Mouse (Mus musculus) olfactory bulb, adult 2 months (tissue): ENCODE data around the gene Hist1h1d. TPM values are rescaled to one million over a fixed set of nuclear protein-coding genes. Genes with fewer than 3 reads are reported as not detected.
"Not testable (repeated sequence)": the region's sequence is repeated elsewhere in the genome, so short reads cannot be mapped to it uniquely, and the experiment has no call there.

Source experiments
- H3K27ac ChIP-seq: fragments of 200-500 bp; 2 replicates; pipeline ENCODE4 v1.5.1; 2012; ENCODE audit warnings: low read depth, low read length; ENCODE audit not compliant: insufficient read depth
- H3K4me1 ChIP-seq: fragments of 200-500 bp; 2 replicates; pipeline ENCODE4 v1.6.1; 2012; ENCODE audit warnings: low read length; ENCODE audit not compliant: control insufficient read depth, insufficient read depth
- H3K4me3 ChIP-seq: fragments of 200-500 bp; 2 replicates; pipeline ENCODE4 v1.5.1; 2012; ENCODE audit warnings: mild to moderate bottlenecking, low read depth, low read length, moderate library complexity; ENCODE audit not compliant: insufficient read depth
- CTCF ChIP-seq: fragments of 200-500 bp; IDR thresholded peaks from 2 replicates; pipeline ENCODE4 v1.5.1; 2012; ENCODE audit warnings: low read depth, mild to moderate bottlenecking, low read length, moderate library complexity; ENCODE audit not compliant: insufficient read depth
- POLR2A ChIP-seq: fragments of 200-500 bp; IDR thresholded peaks from 2 replicates; pipeline ENCODE4 v1.6.1; 2012; ENCODE audit warnings: mild to moderate bottlenecking, low read depth, low read length, moderate library complexity; ENCODE audit not compliant: insufficient read depth
- WGBS: fragments of 180-500 bp; shearing (Covaris S2); methylation state at CpG from one replicate; pipeline ENCODE4 v1.1.7; 2018; 5-methylcytosine and 5-hydroxymethylcytosine counted together
- polyA plus RNA-seq: library from polyadenylated mRNA; stranded (reverse); fragments of >200 nt; gene quantifications from 2 replicates; pipeline ENCODE4 v1.2.4, GENCODE M21; 2012; ENCODE audit warnings: low replicate concordance; ENCODE audit not compliant: missing spikeins, insufficient read depth, insufficient read length

Gene Hist1h1d
- polyA plus RNA-seq, 1 experiment, result not detected

DNA sequence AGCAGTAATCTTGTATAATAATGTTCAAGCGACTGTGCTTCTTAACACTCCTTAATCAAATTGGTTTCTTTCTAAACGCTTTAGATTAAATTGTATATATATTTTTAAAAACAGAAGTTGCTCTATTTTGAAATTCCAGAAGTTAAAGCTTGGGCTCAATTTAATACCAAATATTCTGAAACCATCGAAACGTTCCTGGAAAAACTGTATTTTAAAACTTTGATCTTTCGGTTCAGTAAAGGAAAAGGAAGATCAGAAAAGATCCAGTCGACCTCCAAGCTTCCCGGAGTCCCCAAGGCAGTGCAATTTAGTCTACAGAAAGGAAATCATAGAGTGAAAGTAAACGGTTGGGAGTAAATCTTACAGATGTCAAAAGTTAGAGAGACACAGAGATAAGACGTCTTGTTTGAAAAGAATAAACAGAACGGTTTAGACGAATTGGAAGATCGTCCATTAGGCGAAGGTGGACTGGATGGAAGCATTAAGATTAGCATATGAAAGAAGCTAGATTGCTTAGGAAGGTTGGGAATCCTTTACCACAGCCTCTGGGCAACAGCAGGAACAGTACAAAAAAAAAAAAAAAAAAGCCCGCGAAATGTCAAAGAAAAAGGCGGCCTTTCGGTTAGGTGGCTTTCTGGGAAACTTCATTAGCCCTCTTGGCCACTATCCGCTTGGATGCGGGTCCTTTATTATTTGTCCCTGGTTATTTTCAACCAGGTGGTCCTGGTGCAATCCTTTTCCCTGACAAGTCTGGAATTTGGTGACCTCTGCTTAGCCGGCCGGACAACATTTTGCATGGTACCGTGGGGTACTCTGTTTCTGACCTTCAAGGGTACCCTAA is 33.3 kb downstream of the Hist1h1d start:
- Histone ChIP-seq H3K4me3 (peak overlapping the region; percentile 13; the same call in 1 of the 2 replicates), H3K27ac (no peak overlapping the region), H3K4me1 (peaks cover 3% of the 10 kb centered on the region; the same call in 1 of the 2 replicates)
- TF ChIP-seq POLR2A (no peak), CTCF (no peak)
- 1% methylated on average over 22 of the region's 22 CpGs for WGBS

DNA sequence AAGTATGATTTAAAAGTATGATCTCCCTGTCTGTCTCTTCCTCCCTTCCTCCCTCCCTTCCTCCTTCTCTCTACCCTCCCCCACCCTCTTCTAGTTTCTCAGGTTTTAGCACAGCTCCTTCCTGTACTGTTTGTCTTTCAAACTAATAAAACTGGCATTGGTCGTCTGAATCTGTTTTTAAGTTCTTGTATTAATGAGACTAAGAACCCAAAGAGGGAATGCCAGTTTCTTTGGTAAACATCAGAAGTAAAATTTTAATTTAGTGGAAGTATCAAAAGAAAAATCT is 33.8 kb downstream of the Hist1h1d start:
- Histone ChIP-seq H3K27ac (no peak overlapping the region), H3K4me1 (peaks cover 3% of the 10 kb centered on the region; the same call in 1 of the 2 replicates), H3K4me3 (no peak overlapping the region)
- WGBS, result 5% methylated on average over 1 of the region's 1 CpGs
- TF ChIP-seq POLR2A, result no peak
- no peak for TF ChIP-seq CTCF

DNA sequence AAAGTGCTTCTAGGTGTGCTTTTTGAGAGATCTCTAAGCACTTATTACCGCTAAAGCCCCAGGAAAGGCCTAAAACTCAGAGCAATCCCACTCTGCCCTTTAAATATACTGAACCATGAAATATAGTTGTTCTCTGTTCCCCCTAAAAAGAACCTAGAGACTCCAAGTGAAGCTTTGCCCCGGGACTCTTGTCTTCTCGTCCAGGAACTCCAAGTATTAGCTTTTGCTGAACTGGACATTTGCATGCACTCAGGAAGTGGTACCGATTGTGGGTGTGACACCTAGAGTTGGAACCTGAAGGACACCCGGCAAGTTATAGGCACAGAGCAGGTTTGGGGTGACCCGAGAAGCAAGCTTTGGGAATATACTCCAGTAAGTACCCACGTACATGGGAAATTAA is 38.1 kb downstream of the Hist1h1d start:
- Histone ChIP-seq H3K4me3 (no peak overlapping the region), H3K4me1 (no peaks in the 10 kb centered on the region), H3K27ac (no peak overlapping the region)
- 95% methylated on average over 7 of the region's 7 CpGs for WGBS
- TF ChIP-seq POLR2A (no peak), CTCF (no peak)

DNA sequence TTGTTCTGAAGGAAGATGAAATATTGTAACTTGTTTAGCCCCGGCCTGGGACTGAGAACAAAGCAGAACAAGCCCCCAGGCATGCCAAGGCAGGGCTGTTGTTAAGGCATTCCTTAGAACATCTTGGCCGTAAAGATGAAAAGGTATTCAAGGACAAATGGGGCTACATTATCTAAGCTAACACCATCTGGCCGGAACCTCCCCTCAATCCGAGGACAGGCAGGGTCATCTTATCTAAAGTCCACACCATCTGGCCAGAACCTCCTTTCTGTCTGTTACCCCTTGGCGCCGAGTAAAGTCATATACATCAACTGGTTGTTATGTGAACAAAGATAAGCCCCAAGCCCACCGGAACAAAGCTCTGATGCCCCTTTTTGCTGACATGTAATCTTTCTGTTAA is 38.8 kb downstream of the Hist1h1d start:
- not testable (repeated sequence) for H3K27ac ChIP-seq, H3K4me1 ChIP-seq, H3K4me3 ChIP-seq
- 94% methylated on average over 7 of the region's 7 CpGs for WGBS

DNA sequence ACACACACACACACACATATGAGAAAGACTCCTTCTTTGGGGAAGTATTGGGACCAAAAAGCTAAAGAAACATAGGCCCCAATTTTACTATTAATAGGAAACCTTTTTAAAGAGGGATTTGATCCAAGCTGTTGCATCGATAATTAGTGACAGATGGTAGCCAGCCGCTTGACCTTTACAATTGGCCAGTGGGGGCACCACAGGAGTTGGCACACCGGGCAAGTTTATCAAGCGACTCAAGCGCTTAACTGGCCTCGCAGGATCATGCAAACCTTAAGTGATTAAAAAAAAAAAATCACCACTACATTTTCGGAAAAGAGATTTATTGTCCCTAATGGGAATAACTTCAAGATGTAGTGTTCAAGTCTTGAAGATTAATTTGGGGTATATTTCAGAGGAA is 39.6 kb downstream of the Hist1h1d start:
- H3K27ac ChIP-seq, result no peak overlapping the region
- no peaks in the 10 kb centered on the region for H3K4me1 ChIP-seq
- H3K4me3 ChIP-seq, result no peak overlapping the region
- TF ChIP-seq POLR2A (no peak), CTCF (no peak)
- 75% methylated on average over 7 of the region's 7 CpGs for WGBS

DNA sequence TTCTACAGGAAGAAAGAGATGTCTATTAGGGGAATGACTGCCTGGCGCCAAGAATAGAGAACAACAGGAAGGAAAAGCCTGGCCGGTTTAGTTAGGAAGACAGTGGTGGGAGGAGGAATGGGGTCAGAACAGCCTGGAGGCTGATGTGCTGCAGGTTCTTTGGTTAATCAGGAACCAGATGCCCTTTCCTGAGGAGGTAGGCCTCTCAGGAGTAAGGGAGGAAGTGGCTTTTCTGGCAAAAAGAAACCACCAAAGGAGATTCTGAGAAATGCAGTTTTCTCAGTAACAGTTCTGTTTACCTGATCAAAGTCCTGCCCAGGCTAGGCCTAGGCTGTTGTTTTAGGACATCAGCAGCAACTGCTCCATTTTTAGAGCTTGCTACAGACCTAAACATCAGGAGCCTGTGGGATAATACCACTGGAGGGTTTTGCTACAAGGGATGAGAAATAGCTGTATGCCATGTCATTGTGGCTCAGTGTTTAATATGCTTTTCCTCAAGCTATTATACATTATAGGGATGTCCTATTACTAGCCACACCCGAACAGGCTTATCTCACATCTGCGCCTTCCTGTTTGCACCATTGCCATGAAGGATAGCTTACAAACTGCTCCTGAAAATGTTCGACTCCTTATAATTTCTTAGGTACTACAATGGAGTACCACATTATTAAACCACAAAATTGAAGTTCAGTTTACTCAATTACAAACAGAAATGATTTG is 40.1 kb downstream of the Hist1h1d start:
- no peaks in the 10 kb centered on the region for H3K4me1 ChIP-seq
- H3K27ac ChIP-seq, result no peak overlapping the region
- 85% methylated on average over 5 of the region's 5 CpGs for WGBS
- H3K4me3 ChIP-seq, result no peak overlapping the region
- TF ChIP-seq POLR2A (no peak), CTCF (no peak)

DNA sequence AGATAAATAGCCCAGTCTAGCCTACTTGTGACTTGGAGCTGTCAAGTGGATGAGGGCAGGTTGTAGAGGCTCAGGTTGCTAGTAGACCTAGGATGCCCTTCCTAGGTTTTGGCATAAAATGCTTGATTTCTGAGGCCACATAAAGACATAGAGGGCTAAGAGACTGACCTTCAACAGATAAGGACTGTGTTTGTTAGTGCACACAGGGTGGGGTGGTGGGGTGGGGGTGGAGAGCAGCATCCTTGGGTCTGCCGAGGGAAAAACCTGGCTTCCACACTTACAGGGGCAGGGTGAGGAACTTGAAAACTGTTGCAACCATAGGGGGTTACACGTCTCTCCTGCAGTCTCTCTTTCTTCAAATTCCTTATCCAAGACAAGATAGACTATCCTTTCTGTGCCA is 42.1 kb downstream of the Hist1h1d start:
- 86% methylated on average over 2 of the region's 2 CpGs for WGBS
- no peak overlapping the region for H3K4me3 ChIP-seq
- H3K4me1 ChIP-seq, result no peaks in the 10 kb centered on the region
- no peak overlapping the region for H3K27ac ChIP-seq
- TF ChIP-seq POLR2A (no peak), CTCF (no peak)

DNA sequence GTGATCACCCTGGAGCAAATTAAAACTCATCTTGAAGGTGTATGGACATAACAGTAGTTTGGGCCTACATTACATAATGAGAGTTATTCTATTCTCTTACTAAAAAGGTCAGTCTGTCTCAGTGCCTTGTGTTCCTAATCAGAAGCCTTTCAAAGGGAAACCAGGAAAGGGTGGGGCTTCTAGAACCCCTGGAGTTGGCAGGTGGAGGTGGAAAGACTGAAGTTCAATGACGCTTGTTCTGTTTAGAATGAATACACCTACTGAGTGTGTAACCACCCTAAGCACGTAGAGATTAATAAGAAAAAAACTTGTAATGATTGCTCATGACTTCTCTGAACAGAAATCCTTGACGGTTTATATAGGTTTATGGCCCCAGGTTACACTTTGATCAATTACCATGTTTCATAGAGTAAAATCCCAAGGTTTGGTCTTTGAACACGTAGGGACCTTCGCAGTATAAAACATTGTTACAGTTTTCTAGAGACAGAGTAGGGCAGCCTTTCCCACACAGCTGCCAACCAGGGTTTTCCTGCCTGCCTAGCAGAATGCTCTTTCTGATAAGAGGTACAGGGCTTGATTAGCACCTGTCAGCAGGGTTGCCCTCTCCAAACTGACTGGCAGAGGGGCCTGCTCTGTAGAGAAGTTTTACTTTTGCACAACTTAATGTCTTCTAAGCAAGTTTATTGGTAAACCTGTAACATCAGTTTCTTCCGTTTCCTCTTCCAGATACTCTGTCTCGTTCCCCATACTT is 42.7 kb downstream of the Hist1h1d start:
- TF ChIP-seq POLR2A, result no peak
- no peak for TF ChIP-seq CTCF
- Histone ChIP-seq H3K27ac (no peak overlapping the region), H3K4me1 (no peaks in the 10 kb centered on the region), H3K4me3 (no peak overlapping the region)
- WGBS, result 91% methylated on average over 7 of the region's 7 CpGs

DNA sequence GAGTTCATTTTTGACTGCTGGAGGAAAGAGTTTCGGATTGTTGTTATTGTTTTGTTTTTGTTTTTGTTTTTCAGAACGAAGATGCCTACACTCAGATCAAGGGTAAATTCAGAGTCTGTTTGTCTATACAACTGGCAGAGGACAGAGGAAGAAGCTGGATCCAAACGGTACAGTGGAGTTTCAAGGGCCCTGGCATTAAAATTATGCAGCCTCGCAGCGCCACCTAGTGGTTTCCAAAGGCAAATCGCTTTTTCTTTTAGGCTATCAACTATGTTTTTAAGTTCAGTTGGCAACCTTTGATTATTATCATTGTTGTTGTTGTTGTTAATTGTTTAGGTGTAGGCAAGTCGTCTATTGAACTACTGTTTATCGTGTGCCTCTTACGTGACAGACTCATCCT is 44.9 kb downstream of the Hist1h1d start:
- H3K4me3 ChIP-seq, result no peak overlapping the region
- no peaks in the 10 kb centered on the region for H3K4me1 ChIP-seq
- TF ChIP-seq CTCF (no peak), POLR2A (no peak)
- WGBS, result 6% methylated on average over 9 of the region's 9 CpGs
- H3K27ac ChIP-seq, result no peak overlapping the region
